ENCODE assay signal across 14 mouse cellular contexts in the genomic region with DNA sequence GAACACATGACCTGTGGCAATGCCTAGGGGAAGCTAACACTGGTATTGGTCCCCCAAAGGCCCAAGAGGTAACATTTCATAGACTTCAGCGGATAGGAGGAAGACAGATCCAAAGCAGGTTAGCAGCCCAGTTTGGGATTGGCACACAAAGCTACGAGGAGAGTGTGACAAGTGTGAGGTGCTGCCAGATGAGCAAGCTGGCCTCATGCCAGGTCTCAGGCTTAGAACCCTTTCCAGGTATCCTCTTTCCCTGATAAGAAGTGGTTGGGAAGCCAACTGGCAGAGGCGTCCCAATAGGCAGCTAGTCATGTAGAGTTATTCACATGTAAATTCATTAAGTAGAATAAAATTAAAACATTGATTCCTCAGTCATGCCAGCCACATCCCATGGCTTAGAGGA.
"Had no signal": no experiment of that assay in that cellular context is flagged by ENCODE, and none has a peak within 500 bp of the region (broad histone marks: within the 10 kb centered on the region; RNA-seq: fewer than 3 reads in every experiment).

No protein-coding gene starts in this region.

- H3K27me3 ChIP-seq: liver, embryonic 13.5 days; lung, embryonic 15.5 days; neural tube, embryonic 15.5 days had no signal

- H3K4me1 ChIP-seq: limb, embryonic 10.5 days; liver, embryonic 13.5 days; lung, embryonic 15.5 days had no signal

- H3K36me3 ChIP-seq: limb, embryonic 10.5 days; liver, embryonic 13.5 days; lung, embryonic 15.5 days; neural tube, embryonic 15.5 days had no signal

- DNase-seq: kidney, adult 8-10 months; kidney, postnatal 25 days; liver, embryonic 13.5 days; liver, postnatal 0 days; lung, postnatal 36 days; midbrain, embryonic 14.5 days; right cerebral cortex, adult 18-20 months; right cerebral cortex, postnatal 25 days; thymus, postnatal 14 days had no signal

- H3K4me3 ChIP-seq: limb, embryonic 10.5 days; liver, embryonic 13.5 days; lung, embryonic 15.5 days; myocyte; neural tube, embryonic 15.5 days had no signal

- H3K9me3 ChIP-seq: limb, embryonic 10.5 days; liver, embryonic 13.5 days; lung, embryonic 15.5 days; neural tube, embryonic 15.5 days had no signal

- H3K27ac ChIP-seq: limb, embryonic 10.5 days; liver, embryonic 13.5 days; lung, embryonic 15.5 days; neural tube, embryonic 15.5 days; stomach, postnatal 0 days had no signal
